Mouse (Mus musculus) left cerebral cortex, adult 8-10 months (tissue): Measurements from ENCODE around the gene Rasgef1b. TPM values are rescaled to one million over a fixed set of nuclear protein-coding genes. Genes with fewer than 3 reads are reported as not detected.

Experiments
- DNase-seq, 2 experiments: peaks; one replicate each; pipeline ENCODE4 v3.0.0; 2022; ENCODE audit warnings: low spot score in 2 of 2
- total RNA-seq, 4 experiments: library from RNA; stranded (reverse); gene quantifications; 2 replicates each; pipeline ENCODE4 v1.2.4; 2022

The Rasgef1b gene
- total RNA-seq, 4 experiments from 2014 or later, result 83.3 to 103 (median 87.8) TPM

- no peak for DNase-seq
These were observed 231.7 kb downstream of the Rasgef1b start for GRCm38 (mm10) chr5:99496931-99497782.

GRCm38 (mm10) chr5:99496157-99496453 is 232.8 kb downstream of the Rasgef1b start:
- DNase-seq, result no peak

- no peak for DNase-seq
These were observed 233.3 kb downstream of the Rasgef1b start for GRCm38 (mm10) chr5:99495354-99496156.

- DNase-seq, result no peak
These were observed 235.0 kb downstream of the Rasgef1b start for GRCm38 (mm10) chr5:99493861-99494260.

- no peak for DNase-seq
These were observed 235.8 kb downstream of the Rasgef1b start for GRCm38 (mm10) chr5:99493017-99493416.

- no peak for DNase-seq
These were observed 240.2 kb downstream of the Rasgef1b start for GRCm38 (mm10) chr5:99488479-99489158.

- DNase-seq, result no peak
These were observed 241.6 kb downstream of the Rasgef1b start for GRCm38 (mm10) chr5:99487009-99487858.

GRCm38 (mm10) chr5:99483162-99483561 is 245.7 kb downstream of the Rasgef1b start:
- DNase-seq, result no peak

- no peak for DNase-seq
These were observed 246.3 kb downstream of the Rasgef1b start for GRCm38 (mm10) chr5:99482524-99482923.

GRCm38 (mm10) chr5:99482016-99482415 is 246.8 kb downstream of the Rasgef1b start:
- DNase-seq, result no peak

- no peak for DNase-seq
These were observed 248.5 kb downstream of the Rasgef1b start for GRCm38 (mm10) chr5:99480078-99481031.

GRCm38 (mm10) chr5:99479263-99480077 is 249.4 kb downstream of the Rasgef1b start:
- peak in 1 of 2 experiments; percentile 30 for DNase-seq

- DNase-seq, result no peak
These were observed 250.1 kb downstream of the Rasgef1b start for GRCm38 (mm10) chr5:99478716-99479115.

- DNase-seq, result no peak
These were observed 251.4 kb downstream of the Rasgef1b start for GRCm38 (mm10) chr5:99477420-99477815.

GRCm38 (mm10) chr5:99476640-99477419 is 252.0 kb downstream of the Rasgef1b start:
- no peak for DNase-seq

- DNase-seq, result no peak
These were observed 256.1 kb downstream of the Rasgef1b start for GRCm38 (mm10) chr5:99472607-99473335.

- DNase-seq, result no peak
These were observed 257.1 kb downstream of the Rasgef1b start for GRCm38 (mm10) chr5:99471790-99472189.
